Mouse (Mus musculus): ENCODE measurements at regions not wholly inside any gene's neighbourhood (a gene's known extent, or its start where the extent isn't known, plus 50 kb on each side); places are given as distances from the start of the nearest gene placed in this dataset.
"Not testable (repeated sequence)": the region's sequence is repeated elsewhere in the genome, so short reads cannot be mapped to it uniquely, and the experiment has no call there.

DNA sequence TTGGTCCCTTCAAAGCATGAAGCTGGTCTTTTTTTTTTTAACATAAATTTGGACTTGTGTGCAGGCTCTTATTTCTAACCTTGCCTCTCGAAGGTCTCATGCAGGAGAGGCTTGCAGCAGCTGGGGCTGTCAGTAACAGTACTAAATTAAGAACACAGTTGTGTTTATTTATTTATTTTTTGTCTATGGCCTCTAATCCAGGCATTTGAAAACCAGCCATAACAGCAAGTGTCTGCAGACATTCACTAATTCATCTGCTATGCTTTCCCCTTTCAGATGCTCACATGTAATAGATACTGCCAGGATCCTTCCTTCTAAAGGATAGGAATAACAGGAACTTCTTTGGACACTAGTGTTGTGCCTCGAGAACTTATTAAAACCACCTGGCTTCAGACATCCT, 172.5 kb downstream of the Rchy1 start:
- H3K4me1 ChIP-seq: no peaks in the 10 kb centered on the region
- no peaks in the 10 kb centered on the region for H3K36me3 ChIP-seq (ENCODE audit: poor library complexity, severe bottlenecking)
- no peak overlapping the region for H3K9ac ChIP-seq
- H3K4me2 ChIP-seq: no peak overlapping the region
- 59% methylated on average over 2 of the region's 2 CpGs for WGBS
- no peak overlapping the region for H3K27ac ChIP-seq
- no peak for ATAC-seq
- H3K4me3 ChIP-seq: no peak overlapping the region
- no peaks in the 10 kb centered on the region for H3K27me3 ChIP-seq
- no peaks in the 10 kb centered on the region for H3K9me3 ChIP-seq (replicated peaks)

DNA sequence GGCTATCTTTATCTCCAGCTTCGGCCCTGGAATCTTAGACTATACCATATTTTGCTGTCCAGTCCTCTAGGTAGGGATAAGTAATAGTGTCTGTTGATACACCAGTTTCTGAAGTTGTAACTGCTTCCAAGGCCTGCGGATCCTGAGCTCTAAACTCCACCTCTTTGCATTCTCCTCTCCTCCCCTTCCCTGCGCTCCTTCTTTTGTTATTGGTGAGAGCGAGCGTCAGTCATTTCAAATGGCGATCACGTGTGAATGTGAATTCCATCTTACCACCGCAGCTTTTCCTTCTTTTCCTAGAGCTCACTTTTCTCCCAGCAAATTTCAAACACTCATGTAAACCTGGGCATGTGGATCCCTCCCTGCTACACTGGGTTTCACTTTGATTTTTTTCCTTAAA, 178.9 kb downstream of the Rchy1 start:
- no peaks in the 10 kb centered on the region for H3K9me3 ChIP-seq (replicated peaks)
- no peaks in the 10 kb centered on the region for H3K36me3 ChIP-seq (ENCODE audit: poor library complexity, severe bottlenecking)
- H3K27ac ChIP-seq: no peak overlapping the region
- no peak overlapping the region for H3K4me3 ChIP-seq
- H3K27me3 ChIP-seq: no peaks in the 10 kb centered on the region
- no peak overlapping the region for H3K4me2 ChIP-seq
- no peak for ATAC-seq
- no peak overlapping the region for H3K9ac ChIP-seq
- whole genome bisulfite sequencing: 86% methylated on average over 8 of the region's 8 CpGs
- no peaks in the 10 kb centered on the region for H3K4me1 ChIP-seq

DNA sequence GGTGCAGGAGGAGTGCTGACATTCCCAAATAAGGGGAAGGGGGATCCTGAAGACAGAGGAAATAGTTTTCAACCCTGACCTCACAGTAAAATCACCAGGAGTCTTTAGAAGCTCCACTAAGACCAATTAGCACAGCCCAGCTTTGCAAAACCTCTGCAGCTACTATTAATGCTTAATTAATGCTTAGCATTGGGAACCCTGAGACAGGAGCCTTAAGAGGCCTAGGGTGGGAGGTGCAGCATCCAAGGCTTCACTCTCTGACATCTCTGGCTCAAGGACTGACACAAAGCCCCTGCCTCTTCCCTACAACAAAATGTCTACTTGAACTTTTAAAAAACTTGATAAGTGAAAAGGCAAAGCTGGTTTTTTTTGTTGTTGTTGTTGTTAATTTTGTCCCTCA, 185.9 kb downstream of the Rchy1 start:
- no peaks in the 10 kb centered on the region for H3K27me3 ChIP-seq
- no peaks in the 10 kb centered on the region for H3K36me3 ChIP-seq (ENCODE audit: poor library complexity, severe bottlenecking)
- no peak overlapping the region for H3K4me3 ChIP-seq
- no peak for ATAC-seq
- no peak overlapping the region for H3K4me2 ChIP-seq
- H3K4me1 ChIP-seq: peaks cover 5% of the 10 kb centered on the region; the same call in 1 of the 2 replicates
- H3K27ac ChIP-seq: no peak overlapping the region
- H3K9me3 ChIP-seq (replicated peaks): no peaks in the 10 kb centered on the region
- H3K9ac ChIP-seq: no peak overlapping the region

DNA sequence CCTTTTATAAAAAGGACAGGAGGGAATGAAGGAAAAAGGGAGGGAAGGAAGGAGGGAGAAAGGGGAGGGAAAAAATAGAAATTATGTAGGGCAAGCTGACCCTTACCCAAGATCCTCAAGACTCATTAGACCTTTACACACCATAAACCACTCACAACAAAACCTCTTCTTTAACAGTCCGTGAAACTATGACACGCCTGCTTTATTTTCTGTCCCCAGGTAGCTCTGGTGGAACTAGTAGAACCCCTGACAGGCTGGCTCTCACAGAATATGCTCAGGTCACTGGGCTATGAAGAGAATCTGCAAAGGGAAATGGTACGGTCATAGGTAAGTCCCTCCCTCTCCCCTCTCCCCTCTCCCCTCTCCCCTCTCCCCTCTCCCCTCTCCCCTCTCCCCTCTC, 188.8 kb downstream of the Rchy1 start:
- no peak for ATAC-seq
- Histone ChIP-seq H3K27me3 (no peaks in the 10 kb centered on the region), H3K36me3 (ENCODE audit: poor library complexity, severe bottlenecking) (no peaks in the 10 kb centered on the region), H3K4me2 (no peak overlapping the region), H3K27ac (no peak overlapping the region), H3K9ac (no peak overlapping the region), H3K4me1 (peaks cover 5% of the 10 kb centered on the region; the same call in 1 of the 2 replicates), H3K9me3 (replicated peaks) (no peaks in the 10 kb centered on the region), H3K4me3 (no peak overlapping the region)
- 84% methylated on average over 3 of the region's 3 CpGs for WGBS

DNA sequence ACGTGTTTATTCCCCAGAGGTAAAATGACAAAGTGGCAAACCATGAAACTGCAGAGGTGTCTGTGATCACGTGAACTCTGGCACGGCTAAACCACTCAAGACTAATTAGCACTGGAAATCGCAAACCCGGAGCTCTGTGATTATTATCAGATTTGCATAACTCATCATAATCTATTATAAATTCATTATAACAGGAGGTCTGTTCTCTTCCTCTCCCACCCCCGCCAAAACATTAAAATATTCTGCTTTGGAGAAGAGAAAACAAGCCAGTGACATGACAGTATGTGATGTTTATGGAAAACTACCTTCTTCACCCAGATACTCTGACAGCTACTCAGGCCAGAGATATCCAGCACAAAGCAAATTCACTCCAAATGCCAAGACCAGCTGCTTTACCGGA, 195.0 kb downstream of the Rchy1 start:
- no peak for ATAC-seq
- WGBS: 73% methylated on average over 7 of the region's 7 CpGs
- Histone ChIP-seq H3K9me3 (replicated peaks) (no peaks in the 10 kb centered on the region), H3K4me2 (no peak overlapping the region), H3K4me1 (peaks cover 14% of the 10 kb centered on the region), H3K27ac (no peak overlapping the region), H3K9ac (no peak overlapping the region), H3K4me3 (no peak overlapping the region), H3K36me3 (ENCODE audit: poor library complexity, severe bottlenecking) (no peaks in the 10 kb centered on the region), H3K27me3 (no peaks in the 10 kb centered on the region)

DNA sequence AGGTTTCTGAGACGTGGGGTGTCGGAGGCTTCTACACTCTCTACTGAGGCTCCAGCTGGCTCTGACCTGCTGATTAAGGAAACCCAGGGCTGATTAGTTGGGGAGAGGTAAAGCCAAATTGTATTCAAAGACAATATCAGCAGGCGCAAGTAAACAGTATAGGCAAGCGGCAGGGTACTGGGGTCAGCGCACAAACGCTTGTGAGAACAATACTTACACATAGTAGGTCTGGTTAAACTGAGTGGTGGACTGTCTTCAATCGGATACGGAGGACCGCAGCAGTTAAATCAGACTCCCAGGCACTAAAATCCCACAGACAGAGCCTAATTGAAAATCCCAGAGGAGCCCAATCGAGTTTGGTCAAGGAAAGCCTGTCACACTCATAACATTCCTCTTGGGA, 195.8 kb downstream of the Rchy1 start:
- Histone ChIP-seq H3K27ac (no peak overlapping the region), H3K36me3 (ENCODE audit: poor library complexity, severe bottlenecking) (no peaks in the 10 kb centered on the region), H3K4me3 (no peak overlapping the region), H3K9me3 (replicated peaks) (no peaks in the 10 kb centered on the region), H3K27me3 (no peaks in the 10 kb centered on the region), H3K9ac (no peak overlapping the region), H3K4me1 (peaks cover 14% of the 10 kb centered on the region), H3K4me2 (no peak overlapping the region)
- ATAC-seq: no peak
- 51% methylated on average over 10 of the region's 10 CpGs for WGBS

DNA sequence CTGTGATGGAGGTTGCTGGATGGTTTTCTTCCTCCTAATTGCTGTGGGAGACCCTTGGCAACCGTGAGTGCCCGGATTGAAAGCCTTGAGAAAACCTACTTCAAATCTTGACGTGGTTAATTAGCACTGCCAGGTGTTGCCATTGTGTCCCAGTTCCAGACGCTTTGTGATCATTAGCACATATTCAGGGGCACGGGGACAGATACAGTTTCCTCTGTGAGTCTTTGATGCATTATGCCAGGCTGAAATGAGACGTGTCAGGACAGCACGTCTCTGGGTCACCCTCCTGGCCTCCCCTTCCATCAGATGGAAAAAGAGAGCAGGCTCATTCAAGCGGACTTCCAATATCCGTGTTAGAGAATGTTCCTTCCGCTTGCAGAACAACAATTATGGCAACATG, 198.2 kb downstream of the Rchy1 start:
- H3K4me3 ChIP-seq: no peak overlapping the region
- no peaks in the 10 kb centered on the region for H3K36me3 ChIP-seq (ENCODE audit: poor library complexity, severe bottlenecking)
- no peaks in the 10 kb centered on the region for H3K9me3 ChIP-seq (replicated peaks)
- H3K27me3 ChIP-seq: no peaks in the 10 kb centered on the region
- WGBS: 11% methylated on average over 10 of the region's 10 CpGs
- no peak overlapping the region; the same call in 1 of the 2 replicates for H3K27ac ChIP-seq
- H3K9ac ChIP-seq: no peak overlapping the region
- peak overlapping the region; percentile 25 for H3K4me2 ChIP-seq
- ATAC-seq: peak; percentile 90
- H3K4me1 ChIP-seq: peaks cover 14% of the 10 kb centered on the region

DNA sequence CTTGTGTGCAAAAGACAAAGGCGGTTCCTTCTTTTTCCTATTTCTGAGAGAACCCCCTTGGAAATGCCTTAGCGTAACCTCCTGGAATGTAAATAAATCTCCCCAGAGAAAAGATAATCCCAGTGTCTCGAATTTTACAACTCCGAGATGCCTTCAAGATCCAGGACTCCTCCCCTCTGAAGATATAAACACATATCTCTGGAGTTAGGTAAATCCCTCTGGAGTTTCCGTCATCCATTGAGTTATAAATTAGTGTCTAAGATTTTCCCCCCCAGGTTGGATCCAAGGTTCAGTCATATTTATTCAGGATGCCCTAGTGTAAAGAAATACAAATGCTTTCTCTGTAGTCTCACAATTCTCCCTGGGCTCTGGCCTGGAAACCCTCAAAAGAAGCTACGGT, 200.3 kb downstream of the Rchy1 start:
- H3K9ac ChIP-seq: no peak overlapping the region
- H3K9me3 ChIP-seq (replicated peaks): no peaks in the 10 kb centered on the region
- H3K4me1 ChIP-seq: peaks cover 14% of the 10 kb centered on the region
- H3K4me2 ChIP-seq: no peak overlapping the region
- no peak overlapping the region for H3K27ac ChIP-seq
- 78% methylated on average over 6 of the region's 6 CpGs for WGBS
- ATAC-seq: no peak
- no peak overlapping the region for H3K4me3 ChIP-seq
- no peaks in the 10 kb centered on the region for H3K27me3 ChIP-seq
- no peaks in the 10 kb centered on the region for H3K36me3 ChIP-seq (ENCODE audit: poor library complexity, severe bottlenecking)

DNA sequence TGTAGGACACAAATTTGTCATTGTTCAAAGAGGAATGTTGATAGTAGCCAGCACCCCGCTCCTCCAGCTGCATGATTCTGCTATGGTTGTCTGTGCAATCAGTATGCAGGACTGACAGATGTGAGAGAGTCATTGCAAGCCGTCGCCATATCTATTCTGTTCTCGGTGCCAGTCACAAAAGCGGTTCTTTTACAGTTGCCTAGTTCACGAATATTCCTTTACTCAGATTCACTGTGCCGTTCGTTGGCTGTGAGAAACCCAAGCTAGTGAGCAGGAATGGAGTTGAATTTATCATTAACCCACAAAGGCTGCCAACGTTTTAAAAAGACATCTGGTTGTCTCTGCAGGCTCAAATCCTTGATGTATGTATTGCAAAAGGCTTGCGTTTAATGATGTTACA, 206.9 kb downstream of the Rchy1 start:
- no peak overlapping the region for H3K4me3 ChIP-seq
- no peaks in the 10 kb centered on the region for H3K9me3 ChIP-seq (replicated peaks)
- no peaks in the 10 kb centered on the region for H3K36me3 ChIP-seq (ENCODE audit: poor library complexity, severe bottlenecking)
- WGBS: 73% methylated on average over 10 of the region's 10 CpGs
- no peak for ATAC-seq
- no peak overlapping the region for H3K4me2 ChIP-seq
- H3K27me3 ChIP-seq: no peaks in the 10 kb centered on the region
- no peak overlapping the region for H3K27ac ChIP-seq
- no peak overlapping the region for H3K9ac ChIP-seq
- H3K4me1 ChIP-seq: no peaks in the 10 kb centered on the region

DNA sequence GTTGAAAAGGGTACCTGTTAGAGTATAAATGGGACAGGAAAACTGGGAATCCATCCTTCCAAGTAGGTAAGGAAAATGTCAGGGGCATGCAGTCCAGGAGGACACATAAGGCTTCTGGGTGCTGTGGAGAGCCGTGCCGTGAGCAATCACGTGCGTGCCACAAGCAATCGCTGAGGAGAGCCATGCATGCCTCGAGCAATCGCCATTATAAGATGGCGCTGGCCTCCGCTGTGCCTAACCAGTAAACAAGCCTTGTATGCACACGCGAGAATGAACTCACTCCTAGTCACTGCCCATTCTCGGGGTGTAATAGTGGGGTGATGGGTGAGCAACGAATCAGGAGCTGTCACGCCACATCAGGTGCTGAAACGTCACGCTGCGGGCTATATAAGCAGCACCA, 210.0 kb downstream of the Rchy1 start:
- not testable (repeated sequence) for H3K36me3 ChIP-seq (ENCODE audit: poor library complexity, severe bottlenecking); H3K4me3 ChIP-seq; H3K9me3 ChIP-seq (replicated peaks); ATAC-seq; H3K9ac ChIP-seq; H3K4me2 ChIP-seq; H3K27ac ChIP-seq; H3K27me3 ChIP-seq; H3K4me1 ChIP-seq
- 90% methylated on average over 17 of the region's 17 CpGs for WGBS

DNA sequence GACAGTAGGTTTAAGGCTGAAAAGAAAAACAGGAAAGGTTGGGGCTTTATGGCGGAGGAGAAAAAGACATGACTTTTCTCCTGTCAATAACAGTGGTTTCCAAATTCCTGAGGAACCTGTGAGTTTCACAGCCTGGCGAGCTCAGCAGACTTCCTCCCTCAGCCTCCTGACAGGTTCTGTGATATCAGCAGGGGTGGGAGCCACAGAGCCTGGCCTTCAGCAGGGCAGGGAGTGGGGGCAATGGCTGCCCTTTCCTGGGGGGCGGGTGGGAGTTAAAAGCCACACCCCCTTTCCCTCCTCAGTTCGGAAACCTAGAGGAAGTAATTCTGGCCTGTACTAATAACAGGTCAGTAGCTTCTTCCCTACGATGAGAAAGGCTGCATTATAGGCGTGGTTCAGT, 211.7 kb downstream of the Rchy1 start:
- no peaks in the 10 kb centered on the region for H3K27me3 ChIP-seq
- no peak overlapping the region for H3K4me2 ChIP-seq
- H3K36me3 ChIP-seq (ENCODE audit: poor library complexity, severe bottlenecking): no peaks in the 10 kb centered on the region
- H3K4me1 ChIP-seq: no peaks in the 10 kb centered on the region
- no peak overlapping the region for H3K27ac ChIP-seq
- H3K4me3 ChIP-seq: no peak overlapping the region
- ATAC-seq: no peak
- no peak overlapping the region for H3K9ac ChIP-seq
- 80% methylated on average over 6 of the region's 6 CpGs for WGBS
- H3K9me3 ChIP-seq (replicated peaks): no peaks in the 10 kb centered on the region

DNA sequence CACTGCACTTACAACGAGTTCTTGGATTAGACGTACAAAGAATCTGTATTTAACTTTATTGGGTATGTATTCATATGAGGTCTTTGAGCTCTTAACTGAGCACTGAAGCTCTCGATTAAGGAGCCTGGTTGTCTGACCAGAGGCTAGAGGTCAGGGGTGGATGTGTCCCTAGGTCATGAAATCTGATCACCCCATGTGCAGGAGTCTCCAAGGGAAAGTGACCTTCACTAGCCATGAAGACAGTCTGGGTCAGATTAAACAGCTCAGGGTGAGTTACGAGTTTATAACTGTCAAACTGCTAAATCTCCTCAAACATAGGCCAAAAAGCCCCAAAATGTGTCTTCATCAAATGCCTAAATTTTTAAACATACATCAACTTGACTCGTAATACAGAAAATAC, 216.8 kb downstream of the Rchy1 start:
- no peaks in the 10 kb centered on the region for H3K9me3 ChIP-seq (replicated peaks)
- 82% methylated on average over 5 of the region's 5 CpGs for WGBS
- H3K4me1 ChIP-seq: no peaks in the 10 kb centered on the region
- H3K27ac ChIP-seq: no peak overlapping the region
- no peaks in the 10 kb centered on the region for H3K36me3 ChIP-seq (ENCODE audit: poor library complexity, severe bottlenecking)
- no peak overlapping the region for H3K9ac ChIP-seq
- no peaks in the 10 kb centered on the region for H3K27me3 ChIP-seq
- no peak overlapping the region for H3K4me2 ChIP-seq
- H3K4me3 ChIP-seq: no peak overlapping the region
- ATAC-seq: no peak

DNA sequence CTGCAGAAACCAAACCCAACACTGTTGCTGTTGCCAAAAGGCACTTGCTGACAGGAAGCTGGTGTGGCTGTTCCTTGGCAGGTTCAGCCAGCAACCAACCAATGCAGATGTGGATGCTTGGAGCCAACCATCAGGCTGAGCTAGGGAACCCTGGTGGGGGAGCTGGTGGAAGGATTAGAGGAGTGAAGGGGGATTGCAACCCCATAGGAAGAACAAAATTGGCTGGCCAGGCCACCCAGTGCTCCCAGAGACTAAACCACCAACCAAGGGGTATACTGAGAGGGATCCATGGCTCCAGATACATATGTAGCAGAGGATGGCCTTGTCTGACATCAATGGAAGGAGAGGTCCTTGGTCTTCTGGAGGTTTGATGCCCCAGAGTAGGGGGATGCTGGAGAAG, 218.5 kb downstream of the Rchy1 start:
- Histone ChIP-seq H3K4me3 (no peak overlapping the region), H3K9ac (no peak overlapping the region), H3K36me3 (ENCODE audit: poor library complexity, severe bottlenecking) (no peaks in the 10 kb centered on the region), H3K27me3 (no peaks in the 10 kb centered on the region), H3K27ac (no peak overlapping the region), H3K4me2 (no peak overlapping the region), H3K4me1 (no peaks in the 10 kb centered on the region), H3K9me3 (replicated peaks) (no peaks in the 10 kb centered on the region)
- ATAC-seq: no peak

DNA sequence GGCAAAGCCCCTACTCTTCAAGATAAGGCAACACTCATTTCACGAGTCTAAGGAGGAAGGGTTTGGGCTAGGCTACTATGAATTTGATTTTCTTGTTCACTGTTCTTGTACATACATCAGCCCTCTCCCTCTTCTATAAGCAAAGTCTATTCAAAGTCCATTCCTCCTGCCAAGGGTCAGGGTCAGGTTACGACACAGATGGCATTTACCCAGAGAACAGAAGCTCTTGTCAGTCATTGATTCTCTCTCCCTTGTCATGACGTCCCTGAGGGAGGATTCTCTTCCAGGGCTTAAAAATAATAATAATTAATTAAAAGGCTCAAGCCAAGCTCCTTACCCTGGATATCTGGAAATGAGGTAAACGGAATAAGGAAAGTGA, 222.7 kb downstream of the Rchy1 start:
- Histone ChIP-seq H3K9me3 (replicated peaks) (no peaks in the 10 kb centered on the region), H3K4me3 (no peak overlapping the region), H3K4me2 (no peak overlapping the region), H3K27me3 (no peaks in the 10 kb centered on the region), H3K9ac (no peak overlapping the region), H3K36me3 (ENCODE audit: poor library complexity, severe bottlenecking) (no peaks in the 10 kb centered on the region), H3K4me1 (no peaks in the 10 kb centered on the region), H3K27ac (no peak overlapping the region)
- ATAC-seq: no peak
- 51% methylated on average over 4 of the region's 4 CpGs for WGBS
